Mouse (Mus musculus) lung, adult 2 months (tissue): Measurements from ENCODE around the gene Vps50.

Source experiments
- CTCF ChIP-seq: fragments of 200-500 bp; IDR thresholded peaks from 2 replicates; pipeline ENCODE4 v1.5.1; 2011; ENCODE audit warnings: mild to moderate bottlenecking, low read length, control low read depth; ENCODE audit not compliant: insufficient read depth
- POLR2A ChIP-seq: fragments of 200-500 bp; IDR thresholded peaks from 2 replicates; pipeline ENCODE4 v1.6.1; 2011; ENCODE audit warnings: low read depth, mild to moderate bottlenecking, control low read depth, low read length, borderline replicate concordance; ENCODE audit errors: extremely low read depth

- TF ChIP-seq CTCF (no peak), POLR2A (no peak)
Measured at GRCm38 (mm10) chr6:3573787-3574186, 75.6 kb downstream of the Vps50 start.
